Comparison of ENCODE assay signal across 7 mouse cellular contexts in the genomic region with DNA sequence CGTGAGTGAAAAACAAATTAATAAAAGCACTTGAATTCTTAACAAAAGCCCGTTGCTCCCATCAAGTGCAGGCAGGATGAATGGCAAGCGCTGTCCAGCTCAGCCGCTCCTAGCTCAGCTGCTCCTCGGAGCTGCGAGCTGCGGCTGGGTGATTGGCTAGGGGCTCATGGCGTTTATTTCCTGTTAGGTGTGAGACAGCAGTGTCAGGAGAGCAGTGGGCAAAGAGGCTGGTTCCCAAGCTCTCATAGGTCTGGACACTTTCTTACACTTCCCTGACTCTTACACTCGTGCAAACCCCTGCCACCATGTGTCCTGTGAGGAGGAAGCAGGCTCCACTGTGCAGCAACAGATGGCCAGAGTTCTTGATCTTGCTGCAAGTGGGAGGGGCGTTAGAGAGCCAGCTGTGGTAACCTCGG. TPM values are rescaled to one million over a fixed set of nuclear protein-coding genes. Genes with fewer than 3 reads are reported as not detected.
DNase-seq lines count a peak whose midpoint lies in the region; ATAC-seq and TF ChIP-seq lines count a peak whose summit lies in the region.

No protein-coding gene starts in this region.

- peak overlapping the region; percentile 37 for H3K4me2 ChIP-seq in limb, embryonic 15.5 days

- no peak overlapping the region for H3K27ac ChIP-seq in ES-E14 (ENCODE audit: insufficient read depth, low read depth, low read length, poor library complexity, severe bottlenecking)
- no peak overlapping the region for H3K27ac ChIP-seq in limb, embryonic 15.5 days

- no peaks in the 10 kb centered on the region for H3K36me3 ChIP-seq in ES-E14 (ENCODE audit: control insufficient read depth, insufficient read depth, low read length, poor library complexity, severe bottlenecking)
- H3K36me3 ChIP-seq in limb, embryonic 15.5 days: no peaks in the 10 kb centered on the region

- ATAC-seq in granulocyte monocyte progenitor cell, adult 5-6 weeks (replicated peaks; ENCODE audit: poor library complexity, severe bottlenecking): peak; percentile 98
- peak; percentile 61; the same call in 1 of the 2 replicates for ATAC-seq in limb, embryonic 15.5 days (ENCODE audit: insufficient number of reproducible peaks, low FRiP score, low TSS enrichment, low read depth)

- H3K9ac ChIP-seq in ES-E14 (ENCODE audit: insufficient read depth, low read depth, low read length, poor library complexity, severe bottlenecking): no peak overlapping the region
- no peak overlapping the region for H3K9ac ChIP-seq in limb, embryonic 15.5 days

- in situ Hi-C loops in ES-E14 (cut with MboI; ENCODE audit: low sequenced_read_pairs in 2 of 2, unreplicated experiment in 2 of 2): no loop called here

- no peaks in the 10 kb centered on the region; the same call in 1 of the 2 replicates for H3K27me3 ChIP-seq in limb, embryonic 15.5 days

- no peaks in the 10 kb centered on the region for H3K9me3 ChIP-seq in ES-E14 (ENCODE audit: control insufficient read depth, insufficient read depth, low read depth, low read length)
- no peaks in the 10 kb centered on the region for H3K9me3 ChIP-seq in limb, embryonic 15.5 days

- H3K4me3 ChIP-seq in ES-E14 (ENCODE audit: insufficient read depth in 1 of 2, low read depth in 1 of 2, low read length in 2 of 2, poor library complexity in 1 of 2, severe bottlenecking in 1 of 2): no peak overlapping the region
- 0 out of 2 replicates have a peak overlapping the region, but pooled peaks have one; percentile 11 for H3K4me3 ChIP-seq in limb, embryonic 15.5 days

- H3K4me1 ChIP-seq in ES-E14 (ENCODE audit: control insufficient read depth in 2 of 2, insufficient read depth in 2 of 2, low read length in 2 of 2, poor library complexity in 1 of 2): no peaks in the 10 kb centered on the region
- peaks cover 10% of the 10 kb centered on the region; the same call in 1 of the 2 replicates for H3K4me1 ChIP-seq in limb, embryonic 15.5 days

- 1% methylated on average over 11 of the region's 11 CpGs for WGBS in limb, embryonic 15.5 days

- peak; percentile 4 for DNase-seq in ES-E14 (ENCODE audit: low read depth, low spot score)
- DNase-seq in adipocyte (ENCODE audit: low spot score): peak; percentile 12
- peak; percentile 62 for DNase-seq in neural tube, embryonic 10.5 days (ENCODE audit: extremely low spot score, low spot score)
- no peak for DNase-seq in testis, postnatal 10 days (ENCODE audit: low spot score)
- DNase-seq in right cerebral cortex, adult 18-20 months: no peak

TF ChIP-seq in ES-E14, 5 proteins besides CTCF, POLR2A, EP300 and RAD21:
- TF ChIP-seq HCFC1 (IDR thresholded peaks at IDR 0.05; ENCODE audit: borderline replicate concordance, insufficient read depth, low read length) (no peak), MAFK (IDR thresholded peaks at IDR 0.05; ENCODE audit: insufficient read depth, low read depth, low read length) (no peak), CHD2 (IDR thresholded peaks at IDR 0.05; ENCODE audit: low read depth, low read length) (no peak)
TF ChIP-seq in ES-E14: peak in this region for 0.

RNA-seq across cellular contexts. Expression of gene Slc26a3, which starts 53.5 kb away (rescaled TPM):
- not detected in 2 replicates for total RNA-seq in ES-E14 (2012; rRNA removed)
- not detected in 2 replicates for total RNA-seq in granulocyte monocyte progenitor cell, adult 5-6 weeks (2014; fragmentation: Nextera tagmentation)
- total RNA-seq in granulocyte monocyte progenitor cell, adult 5-6 weeks (2017): not detected in 2 replicates
- polyA plus RNA-seq in limb, embryonic 15.5 days (2015; fragmentation: Nextera tagmentation; extraction: Ambion mirVana): 0.29 and 0.38 TPM in 2 replicates

RNA-seq across cellular contexts. Expression of gene Cbll1, which starts 55.3 kb away (rescaled TPM):
- 5.8 and 6.6 TPM in 2 replicates for total RNA-seq in ES-E14 (2012; rRNA removed)
- 43.6 and 49.0 TPM in 2 replicates for total RNA-seq in granulocyte monocyte progenitor cell, adult 5-6 weeks (2014; fragmentation: Nextera tagmentation)
- 4.5 and 6.4 TPM in 2 replicates for total RNA-seq in granulocyte monocyte progenitor cell, adult 5-6 weeks (2017)
- polyA plus RNA-seq in limb, embryonic 15.5 days (2015; fragmentation: Nextera tagmentation; extraction: Ambion mirVana): 10.6 and 11.5 TPM in 2 replicates

Comparison
In these comparisons a context has a peak if more than half of its experiments do, and no peak if none do; other contexts are left out.
1. DNase-seq: peak in ES-E14 (single experiment), adipocyte (single experiment) and neural tube, embryonic 10.5 days (single experiment); none in testis, postnatal 10 days (single experiment) and right cerebral cortex, adult 18-20 months (single experiment).